Mouse (Mus musculus): Measurements from ENCODE around the gene Crcp. TPM values are rescaled to one million over a fixed set of nuclear protein-coding genes. Genes with fewer than 3 reads are reported as not detected.
A peak's percentile ranks its signal among the peaks of the same experiment; 100 is the strongest.

Crcp gene
- polyA plus RNA-seq, 1 experiment from 2014 or later: 31.0 TPM

GRCm38 (mm10) chr5:130073026-130073425 lies 43.9 kb downstream of the Crcp start, which contains the start of gene Tpst1:
Gene Tpst1, plus strand, starts transcription at chr5:130073326.
- ATAC-seq: no peak
- no peak within 1 kb of the TSS for H3K4me2 ChIP-seq (replicated peaks; ENCODE audit: low read depth, low read length)
- no peak within 1 kb of the TSS for H3K9ac ChIP-seq (replicated peaks; ENCODE audit: low read depth)
- 74% methylated on average over 6 of the region's 6 CpGs for WGBS
- no peak for DNase-seq (ENCODE audit: low spot score)
- no peaks in the 10 kb centered on the region for H3K36me3 ChIP-seq (ENCODE audit: insufficient read depth, low read length)
- TF ChIP-seq EP300 (IDR thresholded peaks at IDR 0.05): no peak
- no peak for TF ChIP-seq CTCF (IDR thresholded peaks at IDR 0.05)
- H3K9me3 ChIP-seq (ENCODE audit: low read length): no peaks in the 10 kb centered on the region
- no peaks in the 10 kb centered on the region for H3K4me1 ChIP-seq (ENCODE audit: insufficient read depth, low read depth, low read length)
- H3K4me3 ChIP-seq (ENCODE audit: low read depth, low read length): no peak within 1 kb of the TSS
- H3K27ac ChIP-seq (ENCODE audit: low read length): no peak within 1 kb of the TSS
- H3K27me3 ChIP-seq (replicated peaks; ENCODE audit: insufficient read depth, low read length): no peaks in the 10 kb centered on the region

- TF ChIP-seq CTCF (IDR thresholded peaks at IDR 0.05) (no peak), EP300 (IDR thresholded peaks at IDR 0.05) (no peak)
- Histone ChIP-seq H3K27ac (ENCODE audit: low read length) (no peak overlapping the region), H3K27me3 (replicated peaks; ENCODE audit: insufficient read depth, low read length) (no peaks in the 10 kb centered on the region), H3K4me1 (ENCODE audit: insufficient read depth, low read depth, low read length) (no peaks in the 10 kb centered on the region), H3K4me2 (replicated peaks; ENCODE audit: low read depth, low read length) (0 out of 2 replicates have a peak overlapping the region, but pooled peaks have one; percentile 14), H3K36me3 (ENCODE audit: insufficient read depth, low read length) (no peaks in the 10 kb centered on the region), H3K9me3 (ENCODE audit: low read length) (no peaks in the 10 kb centered on the region), H3K9ac (replicated peaks; ENCODE audit: low read depth) (no peak overlapping the region), H3K4me3 (ENCODE audit: low read depth, low read length) (no peak overlapping the region)
- DNase-seq (ENCODE audit: low spot score): no peak
- WGBS: 55% methylated on average over 6 of the region's 6 CpGs
- no peak for ATAC-seq
These were observed 45.4 kb downstream of the Crcp start for GRCm38 (mm10) chr5:130074491-130074890.

GRCm38 (mm10) chr5:130076396-130076795 lies 47.3 kb downstream of the Crcp start:
- 61% methylated on average over 6 of the region's 6 CpGs for WGBS
- Histone ChIP-seq H3K36me3 (ENCODE audit: insufficient read depth, low read length) (no peaks in the 10 kb centered on the region), H3K9ac (replicated peaks; ENCODE audit: low read depth) (no peak overlapping the region), H3K4me2 (replicated peaks; ENCODE audit: low read depth, low read length) (no peak overlapping the region), H3K4me1 (ENCODE audit: insufficient read depth, low read depth, low read length) (no peaks in the 10 kb centered on the region), H3K27ac (ENCODE audit: low read length) (no peak overlapping the region), H3K4me3 (ENCODE audit: low read depth, low read length) (no peak overlapping the region), H3K27me3 (replicated peaks; ENCODE audit: insufficient read depth, low read length) (no peaks in the 10 kb centered on the region), H3K9me3 (ENCODE audit: low read length) (no peaks in the 10 kb centered on the region)
- TF ChIP-seq CTCF (IDR thresholded peaks at IDR 0.05) (no peak), EP300 (IDR thresholded peaks at IDR 0.05) (no peak)
- no peak for DNase-seq (ENCODE audit: low spot score)
- ATAC-seq: no peak

DNA sequence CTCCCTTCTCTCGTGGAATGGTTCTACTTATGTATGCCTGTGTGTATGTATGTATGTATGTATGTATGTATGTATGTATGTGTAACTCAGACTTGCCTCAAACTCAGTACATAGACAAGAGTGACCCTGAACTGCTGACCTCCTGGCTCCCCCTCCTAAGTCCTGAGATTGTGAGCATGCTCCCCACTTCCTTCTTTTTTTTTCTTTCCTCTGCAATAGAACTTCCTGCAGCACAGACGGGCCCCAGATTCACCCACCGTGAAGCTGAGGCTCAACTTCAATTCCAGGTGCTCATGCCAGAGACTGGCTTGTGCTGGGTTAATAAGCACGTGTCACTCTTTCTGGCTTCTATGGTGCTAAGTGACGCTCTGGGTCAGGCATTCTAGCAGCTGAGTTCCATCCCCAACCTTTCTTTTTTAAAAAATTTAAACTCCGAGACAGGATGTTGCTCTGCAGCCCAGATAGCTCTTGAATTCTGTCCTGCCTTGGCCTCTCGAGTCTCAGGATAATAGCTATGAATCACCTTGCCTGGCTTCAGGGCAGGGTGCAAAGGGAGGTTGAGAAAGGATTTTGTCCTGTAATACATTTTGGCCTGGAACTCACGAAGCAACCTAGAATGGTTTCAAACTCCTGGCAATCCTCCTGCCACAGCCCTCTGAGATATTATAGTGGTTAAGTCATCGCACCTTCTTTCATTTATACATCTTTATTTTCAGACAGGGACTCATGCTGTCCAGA lies 49.2 kb downstream of the Crcp start:
- 61% methylated on average over 9 of the region's 9 CpGs for WGBS
- TF ChIP-seq EP300 (IDR thresholded peaks at IDR 0.05): no peak
- TF ChIP-seq CTCF (IDR thresholded peaks at IDR 0.05): no peak
- H3K4me3 ChIP-seq (ENCODE audit: low read depth, low read length): no peak overlapping the region
- no peak for ATAC-seq
- no peak overlapping the region for H3K4me2 ChIP-seq (replicated peaks; ENCODE audit: low read depth, low read length)
- no peak for DNase-seq (ENCODE audit: low spot score)
- no peaks in the 10 kb centered on the region for H3K9me3 ChIP-seq (ENCODE audit: low read length)
- no peak overlapping the region for H3K27ac ChIP-seq (ENCODE audit: low read length)
- H3K4me1 ChIP-seq (ENCODE audit: insufficient read depth, low read depth, low read length): no peaks in the 10 kb centered on the region
- H3K9ac ChIP-seq (replicated peaks; ENCODE audit: low read depth): no peak overlapping the region
- no peaks in the 10 kb centered on the region for H3K36me3 ChIP-seq (ENCODE audit: insufficient read depth, low read length)
- H3K27me3 ChIP-seq (replicated peaks; ENCODE audit: insufficient read depth, low read length): no peaks in the 10 kb centered on the region

DNA sequence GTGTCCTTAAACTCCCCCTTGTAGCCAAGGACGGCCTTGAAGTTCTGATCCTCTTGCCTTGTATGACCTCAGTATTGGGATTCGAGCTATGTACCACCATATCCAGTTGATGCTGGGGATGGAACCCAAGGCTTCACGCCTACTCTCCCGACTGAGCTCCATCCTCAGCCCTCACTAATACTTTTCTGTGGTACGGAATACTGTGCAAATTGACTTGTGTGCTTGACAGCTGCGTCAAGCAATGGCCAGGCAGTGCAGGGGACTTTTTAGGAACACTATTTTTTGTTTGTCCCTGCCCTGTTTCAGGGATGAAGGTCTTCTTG lies 49.7 kb downstream of the Crcp start:
- 39% methylated on average over 6 of the region's 6 CpGs for WGBS
- Histone ChIP-seq H3K27ac (ENCODE audit: low read length) (no peak overlapping the region), H3K9ac (replicated peaks; ENCODE audit: low read depth) (no peak overlapping the region; the same call in 1 of the 2 replicates), H3K4me3 (ENCODE audit: low read depth, low read length) (peak overlapping the region; percentile 71), H3K36me3 (ENCODE audit: insufficient read depth, low read length) (no peaks in the 10 kb centered on the region), H3K9me3 (ENCODE audit: low read length) (no peaks in the 10 kb centered on the region), H3K27me3 (replicated peaks; ENCODE audit: insufficient read depth, low read length) (no peaks in the 10 kb centered on the region), H3K4me1 (ENCODE audit: insufficient read depth, low read depth, low read length) (no peaks in the 10 kb centered on the region), H3K4me2 (replicated peaks; ENCODE audit: low read depth, low read length) (peak overlapping the region; percentile 96)
- DNase-seq (ENCODE audit: low spot score) (no peak), ATAC-seq (no peak; the same call in 1 of the 2 replicates)
- TF ChIP-seq EP300 (IDR thresholded peaks at IDR 0.05): no peak
- no peak for TF ChIP-seq CTCF (IDR thresholded peaks at IDR 0.05)

- H3K36me3 ChIP-seq (ENCODE audit: insufficient read depth, low read length): no peaks in the 10 kb centered on the region
- peak overlapping the region; percentile 71 for H3K4me3 ChIP-seq (ENCODE audit: low read depth, low read length)
- peak overlapping the region; percentile 59 for H3K9ac ChIP-seq (replicated peaks; ENCODE audit: low read depth)
- no peaks in the 10 kb centered on the region for H3K9me3 ChIP-seq (ENCODE audit: low read length)
- DNase-seq (ENCODE audit: low spot score) (peak; percentile 92), ATAC-seq (peak; percentile 98)
- H3K27me3 ChIP-seq (replicated peaks; ENCODE audit: insufficient read depth, low read length): no peaks in the 10 kb centered on the region
- no peak for TF ChIP-seq CTCF (IDR thresholded peaks at IDR 0.05)
- TF ChIP-seq EP300 (IDR thresholded peaks at IDR 0.05): no peak
- peak overlapping the region; percentile 39; the same call in 1 of the 2 replicates for H3K27ac ChIP-seq (ENCODE audit: low read length)
- peak overlapping the region; percentile 96 for H3K4me2 ChIP-seq (replicated peaks; ENCODE audit: low read depth, low read length)
- no peaks in the 10 kb centered on the region for H3K4me1 ChIP-seq (ENCODE audit: insufficient read depth, low read depth, low read length)
- 1% methylated on average over 57 of the region's 86 CpGs for WGBS
These were observed 50.3 kb downstream of the Crcp start for GRCm38 (mm10) chr5:130079202-130080050.
